Mouse (Mus musculus): ENCODE data around the gene Rbm6.
A peak's percentile ranks its signal among the peaks of the same experiment; 100 is the strongest.

Rbm6 gene

GRCm38 (mm10) chr9:107880411-107880810, 7.4 kb upstream of the Rbm6 start:
- no peak for DNase-seq (ENCODE audit: extremely low spot score, low read depth, low spot score)

- peak; percentile 63 for DNase-seq (ENCODE audit: extremely low spot score, low read depth, low spot score)
Measured at GRCm38 (mm10) chr9:107872350-107873098, 513 bp downstream of the Rbm6 start.

- DNase-seq (ENCODE audit: extremely low spot score, low read depth, low spot score), result no peak
Measured at GRCm38 (mm10) chr9:107866081-107866480, 7.0 kb downstream of the Rbm6 start.

- no peak for DNase-seq (ENCODE audit: extremely low spot score, low read depth, low spot score)
Measured at GRCm38 (mm10) chr9:107864493-107864892, 8.5 kb downstream of the Rbm6 start.

- no peak for DNase-seq (ENCODE audit: extremely low spot score, low read depth, low spot score)
Measured at GRCm38 (mm10) chr9:107858343-107858742, 14.7 kb downstream of the Rbm6 start.

GRCm38 (mm10) chr9:107848922-107849321, 24.1 kb downstream of the Rbm6 start:
- DNase-seq (ENCODE audit: extremely low spot score, low read depth, low spot score), result no peak

- no peak for DNase-seq (ENCODE audit: extremely low spot score, low read depth, low spot score)
Measured at GRCm38 (mm10) chr9:107842709-107843108, 30.3 kb downstream of the Rbm6 start.

GRCm38 (mm10) chr9:107838869-107839268, 34.2 kb downstream of the Rbm6 start:
- no peak for DNase-seq (ENCODE audit: extremely low spot score, low read depth, low spot score)

GRCm38 (mm10) chr9:107833826-107834225, 39.2 kb downstream of the Rbm6 start:
- DNase-seq (ENCODE audit: extremely low spot score, low read depth, low spot score), result no peak

- no peak for DNase-seq (ENCODE audit: extremely low spot score, low read depth, low spot score)
Measured at GRCm38 (mm10) chr9:107831765-107832164, 41.3 kb downstream of the Rbm6 start.

- DNase-seq (ENCODE audit: extremely low spot score, low read depth, low spot score), result no peak
Measured at GRCm38 (mm10) chr9:107812132-107812531, 60.9 kb downstream of the Rbm6 start.

- DNase-seq (ENCODE audit: extremely low spot score, low read depth, low spot score), result no peak
Measured at GRCm38 (mm10) chr9:107810985-107811384, 62.1 kb downstream of the Rbm6 start.

- DNase-seq (ENCODE audit: extremely low spot score, low read depth, low spot score), result no peak
Measured at GRCm38 (mm10) chr9:107791714-107792113, 81.3 kb downstream of the Rbm6 start.

GRCm38 (mm10) chr9:107782536-107783203, 90.4 kb downstream of the Rbm6 start:
- DNase-seq (ENCODE audit: extremely low spot score, low read depth, low spot score), result no peak

GRCm38 (mm10) chr9:107776809-107777208, 96.2 kb downstream of the Rbm6 start:
- no peak for DNase-seq (ENCODE audit: extremely low spot score, low read depth, low spot score)

- no peak for DNase-seq (ENCODE audit: extremely low spot score, low read depth, low spot score)
Measured at GRCm38 (mm10) chr9:107774411-107774810, 98.6 kb downstream of the Rbm6 start.

- no peak for DNase-seq (ENCODE audit: extremely low spot score, low read depth, low spot score)
Measured at GRCm38 (mm10) chr9:107771782-107772181, 101.3 kb downstream of the Rbm6 start.

GRCm38 (mm10) chr9:107770374-107771290, 102.4 kb downstream of the Rbm6 start, which contains the start of gene Rbm5:
TSS of gene Rbm5 (minus strand) at chr9:107770996.
- DNase-seq (ENCODE audit: extremely low spot score, low read depth, low spot score), result peak; percentile 79

- no peak for DNase-seq (ENCODE audit: extremely low spot score, low read depth, low spot score)
Measured at GRCm38 (mm10) chr9:107770037-107770373, 103.0 kb downstream of the Rbm6 start.

GRCm38 (mm10) chr9:107769445-107770000, 103.5 kb downstream of the Rbm6 start:
- DNase-seq (ENCODE audit: extremely low spot score, low read depth, low spot score), result no peak

- no peak for DNase-seq (ENCODE audit: extremely low spot score, low read depth, low spot score)
Measured at GRCm38 (mm10) chr9:107768851-107769250, 104.2 kb downstream of the Rbm6 start.

Data from hindlimb bud, embryonic 11.5 days (tissue).